Mouse (Mus musculus): Measurements from ENCODE around the gene Slc22a23.

DNA sequence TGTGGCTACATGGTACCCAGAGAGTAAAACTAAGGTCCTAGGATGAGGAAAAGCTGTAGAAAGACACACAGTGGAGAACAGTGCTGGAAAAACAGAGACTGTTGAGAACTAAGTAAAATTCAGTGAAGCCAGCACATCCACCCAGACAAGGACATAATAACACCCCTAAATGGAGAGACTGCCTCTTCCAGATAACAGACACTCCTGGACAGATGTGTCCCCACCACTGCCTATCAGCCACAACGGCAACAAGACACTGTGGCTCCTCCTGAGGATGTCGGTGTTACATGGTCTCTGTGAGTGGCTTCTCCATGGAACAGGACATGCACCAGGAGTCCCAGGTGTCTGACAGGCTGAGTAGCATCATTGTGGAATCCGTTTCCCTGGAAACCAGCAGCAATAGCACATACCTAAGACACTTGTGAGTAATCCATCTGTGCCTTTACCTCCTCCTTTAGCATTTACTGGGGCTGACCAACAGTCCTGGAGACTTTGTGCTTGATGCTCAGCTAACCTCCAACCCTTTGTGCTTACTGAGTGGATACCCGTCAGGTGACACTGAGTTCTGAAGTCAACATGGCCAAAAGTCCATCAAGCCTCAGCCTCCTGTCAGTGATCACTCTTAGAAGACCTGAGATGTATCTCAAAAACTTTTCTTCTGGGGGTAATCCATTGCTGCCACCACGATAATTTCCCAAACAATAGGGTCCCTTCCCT, 73.9 kb downstream of the Slc22a23 start:
- TF ChIP-seq CTCF (IDR thresholded peaks at IDR 0.05; ENCODE audit: low read depth) (no peak), EP300 (IDR thresholded peaks at IDR 0.05; ENCODE audit: low read depth) (peak; percentile 85)
